Mouse (Mus musculus) forebrain, embryonic 11.5 days (tissue): ENCODE measurements around the gene Stam2. TPM values are rescaled to one million over a fixed set of nuclear protein-coding genes. Genes with fewer than 3 reads are reported as not detected.

ENCODE experiments used
- ATAC-seq: fragments of 200-750 bp; cut with Nextera tagmentation; replicated peaks from 2 replicates; pipeline ENCODE4 v1.8.0; 2017; ENCODE audit warnings: moderate TSS enrichment; ENCODE audit not compliant: low FRiP score
- DNase-seq: peaks from one replicate; pipeline ENCODE4 v3.0.0-alpha.2; 2017; ENCODE audit warnings: low spot score
- H3K27ac ChIP-seq: fragments of 300-500 bp; sonication (generic); 2 replicates; pipeline ENCODE4 v1.5.1; 2014; ENCODE audit warnings: low read depth, low read length
- H3K27me3 ChIP-seq: fragments of 300-500 bp; sonication (generic); 2 replicates; pipeline ENCODE4 v1.6.1; 2014; ENCODE audit warnings: mild to moderate bottlenecking, low read length, mixed read lengths; ENCODE audit not compliant: control insufficient read depth, insufficient read depth
- H3K36me3 ChIP-seq: fragments of 300-500 bp; sonication (generic); 2 replicates; pipeline ENCODE4 v1.6.1; 2014; ENCODE audit warnings: mild to moderate bottlenecking, low read length, moderate library complexity, mixed read lengths; ENCODE audit not compliant: control insufficient read depth, insufficient read depth
- H3K4me1 ChIP-seq: fragments of 300-500 bp; sonication (generic); replicated peaks from 2 replicates; pipeline ENCODE4 v1.6.1; 2014; ENCODE audit warnings: low read length, mixed read lengths; ENCODE audit not compliant: control insufficient read depth, insufficient read depth
- H3K4me2 ChIP-seq: fragments of 300-500 bp; sonication (generic); 2 replicates; pipeline ENCODE4 v1.6.1; 2014; ENCODE audit warnings: low read depth, mild to moderate bottlenecking, low read length, moderate library complexity, mixed read lengths; ENCODE audit not compliant: severe bottlenecking
- H3K4me3 ChIP-seq: fragments of 300-500 bp; sonication (generic); 2 replicates; pipeline ENCODE4 v1.5.1; 2014; ENCODE audit warnings: low read depth, low read length
- H3K9ac ChIP-seq: fragments of 300-500 bp; sonication (generic); 2 replicates; pipeline ENCODE4 v1.6.1; 2014; ENCODE audit warnings: low read length
- H3K9me3 ChIP-seq: fragments of 300-500 bp; sonication (generic); 2 replicates; pipeline ENCODE4 v1.6.1; 2016; ENCODE audit warnings: low read length, mixed read lengths; ENCODE audit not compliant: control insufficient read depth
- WGBS: fragments of 180-500 bp; shearing (Covaris S2); extraction: QIAGEN DNeasy Blood & Tissue Kit; methylation state at CpG from one replicate; pipeline ENCODE4 v1.1.7; 2014; 5-methylcytosine and 5-hydroxymethylcytosine counted together
- polyA plus RNA-seq: library from polyadenylated mRNA; unstranded; fragments of >200 nt; fragmentation: Nextera tagmentation; extraction: Ambion mirVana; gene quantifications from 2 replicates; pipeline ENCODE4 v1.2.1, GENCODE M21; 2014

Stam2 gene
- polyA plus RNA-seq = 39.8 and 42.9 TPM in 2 replicates

- Histone ChIP-seq H3K4me2 (peak within 1 kb of the TSS; percentile 53), H3K27me3 (no peaks in the 10 kb centered on the region), H3K4me1 (no peaks in the 10 kb centered on the region), H3K9ac (peak within 1 kb of the TSS; percentile 93), H3K9me3 (no peaks in the 10 kb centered on the region), H3K36me3 (no peaks in the 10 kb centered on the region), H3K4me3 (peak within 1 kb of the TSS; percentile 85), H3K27ac (peak within 1 kb of the TSS; percentile 90)
- ATAC-seq = peak; percentile 93
- WGBS = 8% methylated on average over 54 of the region's 54 CpGs
- peak; percentile 93 for DNase-seq
These were observed at the start of gene Stam2 for GRCm38 (mm10) chr2:52742256-52743158. Gene Stam2, minus strand, starts transcription at chr2:52742281.

- no peak overlapping the region for H3K4me2 ChIP-seq
- H3K4me1 ChIP-seq = no peaks in the 10 kb centered on the region
- 67% methylated on average over 3 of the region's 3 CpGs for WGBS
These were observed 43.1 kb upstream of the Stam2 start for GRCm38 (mm10) chr2:52785106-52785721.

GRCm38 (mm10) chr2:52779987-52780386 is 37.9 kb upstream of the Stam2 start:
- no peak for ATAC-seq

More at GRCm38 (mm10) chr2:52785106-52785721, 43.1 kb upstream of the Stam2 start:
- DNase-seq = no peak
- no peak for ATAC-seq
- H3K27me3 ChIP-seq = no peaks in the 10 kb centered on the region
- H3K9ac ChIP-seq = no peak overlapping the region
- H3K36me3 ChIP-seq = no peaks in the 10 kb centered on the region
- no peaks in the 10 kb centered on the region for H3K9me3 ChIP-seq
- H3K27ac ChIP-seq = no peak overlapping the region
- H3K4me3 ChIP-seq = no peak overlapping the region

GRCm38 (mm10) chr2:52779381-52779780 is 37.3 kb upstream of the Stam2 start:
- no peak overlapping the region for H3K27ac ChIP-seq
- no peaks in the 10 kb centered on the region for H3K4me1 ChIP-seq
- H3K27me3 ChIP-seq = no peaks in the 10 kb centered on the region
- no peaks in the 10 kb centered on the region for H3K36me3 ChIP-seq
- no peak for ATAC-seq
- H3K4me2 ChIP-seq = no peak overlapping the region
- no peak overlapping the region for H3K9ac ChIP-seq
- H3K4me3 ChIP-seq = no peak overlapping the region
- no peaks in the 10 kb centered on the region for H3K9me3 ChIP-seq
- WGBS = 89% methylated on average over 9 of the region's 9 CpGs
- DNase-seq = no peak

More at GRCm38 (mm10) chr2:52779987-52780386, 37.9 kb upstream of the Stam2 start:
- DNase-seq = no peak
- Histone ChIP-seq H3K27me3 (no peaks in the 10 kb centered on the region), H3K4me3 (no peak overlapping the region), H3K36me3 (no peaks in the 10 kb centered on the region), H3K9ac (no peak overlapping the region), H3K9me3 (no peaks in the 10 kb centered on the region), H3K4me2 (no peak overlapping the region), H3K27ac (no peak overlapping the region), H3K4me1 (no peaks in the 10 kb centered on the region)
- 90% methylated on average over 10 of the region's 10 CpGs for WGBS

- ATAC-seq (no peak), DNase-seq (no peak)
- H3K27ac ChIP-seq = no peak overlapping the region
- no peak overlapping the region for H3K9ac ChIP-seq
- H3K4me3 ChIP-seq = no peak overlapping the region
- H3K27me3 ChIP-seq = no peaks in the 10 kb centered on the region
- 44% methylated on average over 2 of the region's 2 CpGs for WGBS
- no peaks in the 10 kb centered on the region for H3K9me3 ChIP-seq
- H3K4me1 ChIP-seq = no peaks in the 10 kb centered on the region
- H3K4me2 ChIP-seq = no peak overlapping the region
- no peaks in the 10 kb centered on the region for H3K36me3 ChIP-seq
These were observed 35.8 kb upstream of the Stam2 start for GRCm38 (mm10) chr2:52777839-52778238.

GRCm38 (mm10) chr2:52774373-52774772 is 32.3 kb upstream of the Stam2 start:
- H3K36me3 ChIP-seq = no peaks in the 10 kb centered on the region
- no peak overlapping the region for H3K4me2 ChIP-seq
- no peak overlapping the region for H3K9ac ChIP-seq
- H3K27me3 ChIP-seq = no peaks in the 10 kb centered on the region
- H3K27ac ChIP-seq = no peak overlapping the region
- no peaks in the 10 kb centered on the region for H3K9me3 ChIP-seq
- 45% methylated on average over 1 of the region's 1 CpGs for WGBS
- H3K4me3 ChIP-seq = no peak overlapping the region
- DNase-seq = no peak
- no peaks in the 10 kb centered on the region for H3K4me1 ChIP-seq
- no peak for ATAC-seq

- no peaks in the 10 kb centered on the region for H3K27me3 ChIP-seq
- DNase-seq (no peak), ATAC-seq (peak; percentile 64; the same call in 1 of the 2 replicates)
- WGBS = 30% methylated on average over 5 of the region's 5 CpGs
- no peaks in the 10 kb centered on the region for H3K9me3 ChIP-seq
- no peak overlapping the region for H3K27ac ChIP-seq
- no peak overlapping the region for H3K9ac ChIP-seq
- no peaks in the 10 kb centered on the region for H3K4me1 ChIP-seq
- H3K36me3 ChIP-seq = no peaks in the 10 kb centered on the region
- H3K4me2 ChIP-seq = no peak overlapping the region
- no peak overlapping the region for H3K4me3 ChIP-seq
These were observed 30.8 kb upstream of the Stam2 start for GRCm38 (mm10) chr2:52772774-52773393.

- no peak overlapping the region for H3K4me3 ChIP-seq
- no peaks in the 10 kb centered on the region for H3K27me3 ChIP-seq
- no peak overlapping the region for H3K4me2 ChIP-seq
- no peaks in the 10 kb centered on the region for H3K36me3 ChIP-seq
- no peaks in the 10 kb centered on the region for H3K4me1 ChIP-seq
- no peak overlapping the region for H3K27ac ChIP-seq
- no peaks in the 10 kb centered on the region for H3K9me3 ChIP-seq
- H3K9ac ChIP-seq = no peak overlapping the region
- ATAC-seq (no peak), DNase-seq (no peak)
- 89% methylated on average over 6 of the region's 6 CpGs for WGBS
These were observed 23.0 kb upstream of the Stam2 start for GRCm38 (mm10) chr2:52765130-52765529.
